Mouse (Mus musculus): Measurements from ENCODE around the gene Il10. TPM values are rescaled to one million over a fixed set of nuclear protein-coding genes. Genes with fewer than 3 reads are reported as not detected.

Il10 gene
- polyA plus RNA-seq, 1 experiment = 25.6 TPM

DNA sequence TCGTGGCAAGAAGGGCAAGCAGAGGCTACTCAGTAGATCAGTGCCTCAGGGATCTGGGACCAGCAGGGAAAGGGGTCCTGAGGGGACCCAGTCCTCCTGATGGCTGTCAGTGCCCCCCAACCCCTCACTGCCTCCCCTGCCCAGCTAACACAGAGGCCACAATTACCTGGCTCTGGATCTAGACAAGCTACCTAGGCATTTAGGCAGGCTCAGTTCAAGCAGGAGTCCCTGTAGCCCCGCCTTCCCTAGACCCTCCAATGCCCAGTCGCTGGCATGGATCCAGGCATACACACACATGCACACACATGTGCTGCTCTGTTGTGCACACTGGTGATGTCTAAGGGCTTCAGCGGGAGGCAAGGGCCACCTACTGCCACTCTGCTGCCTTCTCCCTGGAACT, 34.6 kb downstream of the Il10 start:
- H3K27ac ChIP-seq (ENCODE audit: insufficient read depth, low read depth, low read length) = no peak overlapping the region
- peaks cover 31% of the 10 kb centered on the region for H3K4me1 ChIP-seq (ENCODE audit: control insufficient read depth, insufficient read depth, low read length)
- no peak for TF ChIP-seq POLR2A (IDR thresholded peaks at IDR 0.05; ENCODE audit: borderline replicate concordance, low read depth, low read length)
- TF ChIP-seq CTCF (IDR thresholded peaks at IDR 0.05; ENCODE audit: low read depth, low read length) = no peak
- H3K4me3 ChIP-seq (ENCODE audit: insufficient read depth, low read length) = no peak overlapping the region

DNA sequence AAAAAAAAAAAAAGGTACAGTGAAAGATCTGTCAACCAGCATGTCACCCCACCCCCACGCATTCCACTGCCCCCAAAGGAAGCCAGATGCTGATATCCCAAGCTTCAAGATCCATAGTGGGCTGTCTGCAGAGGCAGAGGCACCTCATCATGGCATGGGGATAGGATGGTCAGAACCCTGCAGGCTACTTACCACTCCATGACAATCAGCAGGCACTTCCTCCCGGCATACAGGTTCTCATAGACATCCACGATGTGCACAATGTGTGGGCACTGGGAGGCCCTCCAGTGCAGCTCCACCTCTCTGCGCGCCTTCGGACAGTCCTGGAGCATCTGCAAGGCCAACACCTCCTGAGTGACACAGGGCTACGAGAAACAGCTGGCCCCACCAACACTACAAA, 38.8 kb downstream of the Il10 start:
- TF ChIP-seq POLR2A (IDR thresholded peaks at IDR 0.05; ENCODE audit: borderline replicate concordance, low read depth, low read length) (no peak), CTCF (IDR thresholded peaks at IDR 0.05; ENCODE audit: low read depth, low read length) (no peak)
- H3K4me3 ChIP-seq (ENCODE audit: insufficient read depth, low read length) = no peak overlapping the region
- H3K4me1 ChIP-seq (ENCODE audit: control insufficient read depth, insufficient read depth, low read length) = peaks cover 36% of the 10 kb centered on the region
- H3K27ac ChIP-seq (ENCODE audit: insufficient read depth, low read depth, low read length) = no peak overlapping the region

DNA sequence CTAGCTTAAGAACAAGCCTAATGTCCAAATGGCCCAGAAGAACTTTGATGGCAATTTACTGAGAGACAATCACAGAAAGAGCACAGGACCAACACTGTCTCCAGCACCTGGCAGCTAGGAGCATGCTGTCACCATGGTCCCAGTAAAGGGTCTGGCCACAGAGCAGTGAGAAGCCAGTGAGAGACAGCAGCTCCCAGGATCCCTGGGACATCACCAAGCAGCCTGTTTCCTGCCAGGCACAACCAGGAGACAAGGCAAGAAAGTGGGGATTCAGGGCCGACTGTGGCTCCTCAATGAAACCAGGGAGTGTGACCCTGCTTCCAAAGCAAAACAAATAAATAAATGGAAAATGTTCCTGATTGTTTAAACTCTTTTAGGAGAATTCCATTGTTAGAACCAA, 39.8 kb downstream of the Il10 start:
- Histone ChIP-seq H3K4me3 (ENCODE audit: insufficient read depth, low read length) (no peak overlapping the region), H3K27ac (ENCODE audit: insufficient read depth, low read depth, low read length) (no peak overlapping the region), H3K4me1 (ENCODE audit: control insufficient read depth, insufficient read depth, low read length) (peaks cover 46% of the 10 kb centered on the region)
- TF ChIP-seq CTCF (IDR thresholded peaks at IDR 0.05; ENCODE audit: low read depth, low read length) = no peak
- no peak for TF ChIP-seq POLR2A (IDR thresholded peaks at IDR 0.05; ENCODE audit: borderline replicate concordance, low read depth, low read length)

DNA sequence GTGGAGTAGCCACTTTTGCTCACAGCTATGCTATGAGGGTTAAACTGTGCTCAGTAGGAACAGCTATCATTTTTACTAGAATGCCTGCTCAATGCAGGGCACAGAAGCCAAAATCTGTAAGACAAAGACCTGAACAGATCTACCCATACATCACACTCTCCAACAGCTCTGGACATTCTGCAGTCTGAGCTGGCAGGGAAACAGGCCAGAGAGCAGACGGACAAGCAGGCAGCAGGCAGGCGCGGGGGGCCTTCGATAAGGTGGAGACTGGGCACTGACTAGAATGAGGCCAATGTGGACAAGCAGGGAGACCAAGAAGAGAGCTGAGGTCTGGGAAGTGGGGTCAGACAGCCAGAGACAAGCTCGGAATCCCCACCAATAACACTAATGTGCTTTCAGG, 40.2 kb downstream of the Il10 start:
- Histone ChIP-seq H3K4me1 (ENCODE audit: control insufficient read depth, insufficient read depth, low read length) (peaks cover 51% of the 10 kb centered on the region), H3K4me3 (ENCODE audit: insufficient read depth, low read length) (no peak overlapping the region), H3K27ac (ENCODE audit: insufficient read depth, low read depth, low read length) (no peak overlapping the region)
- TF ChIP-seq CTCF (IDR thresholded peaks at IDR 0.05; ENCODE audit: low read depth, low read length) (no peak), POLR2A (IDR thresholded peaks at IDR 0.05; ENCODE audit: borderline replicate concordance, low read depth, low read length) (no peak)

DNA sequence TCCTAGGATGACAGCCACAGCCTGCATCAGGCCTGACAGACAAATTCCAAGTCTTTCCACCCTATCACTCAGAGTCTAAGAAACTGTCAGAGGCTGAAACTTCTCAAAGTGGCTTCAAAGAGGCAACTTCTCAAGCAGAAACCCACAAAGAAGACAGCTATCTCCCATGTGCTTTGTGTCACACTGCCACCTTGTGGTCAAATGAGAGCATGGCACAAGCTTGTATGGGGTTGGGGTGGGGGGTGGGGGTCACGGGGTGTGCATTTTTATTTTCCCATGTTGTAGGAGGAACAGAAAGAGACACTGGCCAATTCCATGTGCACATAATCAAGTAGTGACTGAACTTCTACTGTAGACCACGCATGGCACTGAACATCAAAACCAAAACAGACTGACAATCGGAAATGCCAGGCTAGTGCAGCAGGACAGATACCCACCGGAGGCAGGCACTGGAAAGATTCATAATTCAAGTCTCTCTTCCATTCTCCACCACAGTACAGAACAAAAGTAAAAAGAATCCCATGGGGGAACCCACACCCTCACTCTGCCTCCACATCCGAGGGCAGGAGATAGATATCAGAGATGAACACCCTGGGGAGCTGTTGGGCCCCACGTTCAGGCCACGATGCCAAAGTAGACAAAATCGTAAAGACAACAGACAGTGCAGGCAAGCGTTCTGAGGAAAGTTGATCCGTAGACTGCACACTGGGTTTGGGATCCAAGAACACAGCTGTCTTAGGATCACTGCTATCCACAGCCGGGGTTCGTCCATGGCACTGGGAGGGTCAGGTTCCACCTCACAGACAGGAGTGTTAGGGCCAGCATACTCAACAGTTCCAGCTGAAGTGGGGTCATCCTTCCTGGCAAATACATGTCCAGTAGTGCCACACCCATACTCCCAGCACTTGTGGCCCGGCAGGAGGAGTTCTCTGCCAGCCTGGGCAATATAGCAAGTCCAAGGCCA, 40.9 kb downstream of the Il10 start:
- no peak overlapping the region for H3K27ac ChIP-seq (ENCODE audit: insufficient read depth, low read depth, low read length)
- no peak overlapping the region for H3K4me3 ChIP-seq (ENCODE audit: insufficient read depth, low read length)
- TF ChIP-seq POLR2A (IDR thresholded peaks at IDR 0.05; ENCODE audit: borderline replicate concordance, low read depth, low read length) (no peak), CTCF (IDR thresholded peaks at IDR 0.05; ENCODE audit: low read depth, low read length) (peak; percentile 95)
- peaks cover 54% of the 10 kb centered on the region for H3K4me1 ChIP-seq (ENCODE audit: control insufficient read depth, insufficient read depth, low read length)

DNA sequence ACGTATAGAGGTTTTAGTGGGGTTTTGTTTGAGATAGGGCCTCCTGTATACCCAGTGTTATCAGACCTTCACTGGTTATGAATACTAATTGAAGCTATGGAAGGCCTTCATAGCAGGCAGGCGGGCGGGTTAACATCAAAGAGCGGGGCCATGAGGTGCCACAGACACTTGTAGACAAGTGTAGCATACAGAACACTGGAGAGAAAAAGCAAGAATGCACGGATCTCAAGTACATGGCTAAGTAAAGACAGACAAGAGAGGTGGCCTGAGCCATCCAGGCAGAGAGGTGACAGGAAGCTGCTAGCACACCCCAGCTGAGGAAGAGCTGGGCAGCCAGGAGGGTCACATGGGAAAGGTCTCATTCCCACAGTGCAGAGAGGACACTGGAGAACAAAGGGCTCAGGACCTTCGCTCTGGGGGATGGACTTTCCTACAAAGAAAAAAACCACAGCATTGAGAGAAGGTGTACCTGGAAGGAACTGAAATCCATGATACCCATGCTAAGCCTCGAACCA, 42.2 kb downstream of the Il10 start:
- no peak overlapping the region for H3K4me3 ChIP-seq (ENCODE audit: insufficient read depth, low read length)
- H3K27ac ChIP-seq (ENCODE audit: insufficient read depth, low read depth, low read length) = no peak overlapping the region
- peaks cover 61% of the 10 kb centered on the region for H3K4me1 ChIP-seq (ENCODE audit: control insufficient read depth, insufficient read depth, low read length)
- TF ChIP-seq POLR2A (IDR thresholded peaks at IDR 0.05; ENCODE audit: borderline replicate concordance, low read depth, low read length) (no peak), CTCF (IDR thresholded peaks at IDR 0.05; ENCODE audit: low read depth, low read length) (no peak)

DNA sequence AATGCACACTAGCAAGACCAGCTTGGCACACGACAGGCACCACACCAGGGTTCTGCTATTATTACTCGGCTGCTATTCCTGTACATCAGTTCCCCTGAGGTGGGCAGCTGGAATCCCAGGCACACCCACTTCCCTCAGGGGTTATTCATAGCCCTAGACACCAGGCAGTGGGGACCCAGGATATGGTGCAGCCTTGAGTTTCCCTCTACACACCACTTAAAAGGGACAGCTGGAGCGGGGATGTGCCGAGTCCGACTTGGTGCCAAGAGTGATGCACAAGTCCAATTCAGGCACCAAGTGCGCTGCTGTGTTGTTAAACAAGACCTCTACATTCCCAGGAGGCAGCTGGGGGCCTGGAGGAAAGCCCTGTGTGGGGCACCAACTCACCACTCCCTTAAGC, 43.2 kb downstream of the Il10 start:
- H3K4me1 ChIP-seq (ENCODE audit: control insufficient read depth, insufficient read depth, low read length) = peaks cover 70% of the 10 kb centered on the region
- no peak overlapping the region for H3K27ac ChIP-seq (ENCODE audit: insufficient read depth, low read depth, low read length)
- TF ChIP-seq CTCF (IDR thresholded peaks at IDR 0.05; ENCODE audit: low read depth, low read length) (no peak), POLR2A (IDR thresholded peaks at IDR 0.05; ENCODE audit: borderline replicate concordance, low read depth, low read length) (no peak)
- H3K4me3 ChIP-seq (ENCODE audit: insufficient read depth, low read length) = no peak overlapping the region

DNA sequence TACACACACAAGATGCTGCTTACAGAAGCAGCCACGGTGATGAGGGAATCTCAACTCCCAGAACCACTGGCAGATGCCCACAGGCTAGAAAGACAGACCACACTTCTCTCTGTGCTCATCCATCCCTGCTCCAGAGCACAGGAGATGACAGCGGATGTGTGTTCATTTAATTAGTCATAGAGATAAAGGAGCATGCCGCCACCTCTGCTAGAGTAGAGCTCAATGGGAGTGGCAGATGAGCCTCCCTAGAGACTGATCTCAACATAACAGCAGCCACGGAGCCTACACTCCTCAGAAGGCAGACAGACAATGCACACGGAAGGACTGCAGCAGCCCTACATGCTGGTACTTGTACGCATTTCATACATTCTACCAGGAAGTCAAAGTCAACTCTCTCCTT, 44.6 kb downstream of the Il10 start:
- Histone ChIP-seq H3K27ac (ENCODE audit: insufficient read depth, low read depth, low read length) (no peak overlapping the region), H3K4me1 (ENCODE audit: control insufficient read depth, insufficient read depth, low read length) (peaks cover 79% of the 10 kb centered on the region), H3K4me3 (ENCODE audit: insufficient read depth, low read length) (no peak overlapping the region)
- TF ChIP-seq POLR2A (IDR thresholded peaks at IDR 0.05; ENCODE audit: borderline replicate concordance, low read depth, low read length) (no peak), CTCF (IDR thresholded peaks at IDR 0.05; ENCODE audit: low read depth, low read length) (no peak)

DNA sequence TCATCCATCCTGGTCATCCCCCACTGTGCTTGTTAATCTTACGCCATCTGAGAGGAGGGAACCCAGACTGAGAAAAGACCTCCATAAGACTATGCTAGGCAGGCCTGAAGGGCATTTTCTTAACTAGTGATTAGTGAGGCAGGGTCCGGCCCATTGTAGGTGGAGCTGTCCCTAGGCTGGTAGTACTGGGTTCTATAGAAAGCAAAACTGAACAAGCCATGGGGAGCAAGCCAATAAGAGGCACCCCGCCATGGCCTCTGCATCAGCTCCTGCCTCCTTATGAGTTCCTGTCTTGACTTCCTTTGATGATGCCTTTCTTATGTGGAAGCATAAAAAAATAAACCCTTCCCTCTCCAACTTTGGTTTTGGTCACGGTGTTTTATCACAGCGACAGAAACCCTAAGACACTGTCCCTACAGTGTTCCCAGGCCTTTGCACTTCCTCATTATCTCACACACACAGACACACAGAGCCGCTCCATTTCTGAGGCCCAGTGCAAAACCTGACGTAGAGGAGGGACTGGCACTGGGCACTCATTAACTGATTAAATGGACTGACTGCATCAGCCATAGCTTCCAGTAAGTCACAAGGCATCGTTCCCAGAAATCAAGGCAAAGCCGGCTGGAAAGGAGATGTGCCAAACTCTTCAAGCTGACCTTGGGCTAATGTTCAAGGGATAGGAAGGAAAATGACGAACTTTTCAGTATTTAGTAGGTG, 48.5 kb downstream of the Il10 start:
- H3K4me3 ChIP-seq (ENCODE audit: insufficient read depth, low read length) = no peak overlapping the region
- TF ChIP-seq CTCF (IDR thresholded peaks at IDR 0.05; ENCODE audit: low read depth, low read length) (no peak), POLR2A (IDR thresholded peaks at IDR 0.05; ENCODE audit: borderline replicate concordance, low read depth, low read length) (no peak)
- peak overlapping the region; percentile 19 for H3K27ac ChIP-seq (ENCODE audit: insufficient read depth, low read depth, low read length)
- peaks cover 64% of the 10 kb centered on the region for H3K4me1 ChIP-seq (ENCODE audit: control insufficient read depth, insufficient read depth, low read length)

DNA sequence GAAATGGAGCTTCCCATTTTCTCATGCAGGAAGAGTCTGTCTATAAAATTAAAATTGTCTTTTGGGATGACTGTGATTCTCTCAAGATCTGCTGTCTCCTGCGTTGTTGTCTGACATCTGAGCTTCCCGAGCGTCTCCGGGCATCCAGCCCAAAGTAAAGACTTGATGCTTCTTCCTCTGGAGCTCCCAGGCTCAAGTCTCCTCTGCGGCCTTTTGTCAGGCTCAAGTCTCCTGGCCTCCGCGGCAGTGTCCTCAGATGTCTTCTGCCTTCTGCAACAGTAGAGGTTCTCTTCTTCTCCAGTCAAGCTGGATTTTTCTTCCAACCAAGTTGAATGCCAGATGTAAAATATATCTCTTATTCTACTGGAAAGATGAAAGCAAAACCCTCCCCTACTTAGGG, 49.4 kb downstream of the Il10 start:
- H3K4me1 ChIP-seq (ENCODE audit: control insufficient read depth, insufficient read depth, low read length) = peaks cover 64% of the 10 kb centered on the region
- TF ChIP-seq CTCF (IDR thresholded peaks at IDR 0.05; ENCODE audit: low read depth, low read length) = no peak
- H3K27ac ChIP-seq (ENCODE audit: insufficient read depth, low read depth, low read length) = peak overlapping the region; percentile 19; the same call in 1 of the 2 replicates
- no peak overlapping the region for H3K4me3 ChIP-seq (ENCODE audit: insufficient read depth, low read length)

Measured in bone marrow macrophage, adult 2 months (primary cell).